Mouse (Mus musculus) spleen, embryonic (tissue): ENCODE measurements around the gene Gm15093.
"Not testable (repeated sequence)": the region's sequence is repeated elsewhere in the genome, so short reads cannot be mapped to it uniquely, and the experiment has no call there.

Source experiments
- CTCF ChIA-PET: fragments of 350-600 bp; sonication (Branson Sonifier 250); formaldehyde crosslinking; loops from one replicate; lab custom pipeline; 2022; lab: Charles Lee

Gene Gm15093

DNA sequence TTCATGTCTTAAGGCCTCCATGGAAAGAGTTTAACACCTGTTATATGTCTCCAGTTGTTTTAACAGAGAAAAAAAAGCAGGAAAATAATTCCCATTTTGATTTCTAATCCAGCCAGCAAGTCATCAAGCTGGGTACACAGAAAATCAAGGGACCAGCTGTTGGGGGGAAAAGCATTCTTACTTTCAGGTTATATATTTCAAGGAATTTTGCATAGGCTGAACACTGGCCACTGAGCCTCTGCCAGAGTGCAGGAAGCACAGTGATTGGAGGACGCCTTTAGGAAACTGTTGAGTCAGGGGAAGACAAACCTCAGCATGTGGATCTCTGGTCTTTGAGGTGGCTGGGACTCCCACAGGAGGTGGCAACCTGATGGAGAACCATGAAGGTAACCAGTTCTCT, at the start of gene Gm15093:
Gm15093 (plus strand) TSS at position 301 of the 400 bp plus-strand sequence.
- CTCF ChIA-PET: not testable (repeated sequence)
